Mouse (Mus musculus) cerebellum, postnatal 4 days (tissue): ENCODE results near the gene Pmm1.
A peak's percentile ranks its signal among the peaks of the same experiment; 100 is the strongest.
"Not testable (repeated sequence)": the region's sequence is repeated elsewhere in the genome, so short reads cannot be mapped to it uniquely, and the experiment has no call there.

Experiments used
- DNase-seq, 2 experiments: peaks; one replicate each; pipeline ENCODE4 v3.0.0; 2022; ENCODE audit warnings: low spot score in 2 of 2, mixed read lengths in 1 of 2

The Pmm1 gene

DNA sequence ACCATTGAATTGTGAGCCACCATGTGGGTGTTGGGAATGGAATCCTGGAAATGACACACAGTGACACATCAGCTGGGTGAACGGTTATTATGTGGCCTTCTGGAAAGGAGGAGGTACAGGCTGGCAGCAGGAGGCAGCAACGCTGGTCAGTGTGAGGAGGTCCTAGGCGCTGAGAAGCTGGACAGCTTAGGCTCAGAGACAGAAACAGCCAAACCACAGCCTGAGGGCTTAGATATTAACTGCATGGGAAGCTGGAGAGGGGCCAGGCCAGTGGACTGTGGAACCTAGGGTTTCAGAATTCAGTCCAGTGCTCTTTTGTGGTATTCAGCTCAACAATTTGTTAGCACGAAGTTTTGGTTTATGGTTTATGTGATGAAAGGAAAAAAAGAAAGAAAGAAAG is 33.0 kb downstream of the Pmm1 start:
- DNase-seq, result no peak

DNA sequence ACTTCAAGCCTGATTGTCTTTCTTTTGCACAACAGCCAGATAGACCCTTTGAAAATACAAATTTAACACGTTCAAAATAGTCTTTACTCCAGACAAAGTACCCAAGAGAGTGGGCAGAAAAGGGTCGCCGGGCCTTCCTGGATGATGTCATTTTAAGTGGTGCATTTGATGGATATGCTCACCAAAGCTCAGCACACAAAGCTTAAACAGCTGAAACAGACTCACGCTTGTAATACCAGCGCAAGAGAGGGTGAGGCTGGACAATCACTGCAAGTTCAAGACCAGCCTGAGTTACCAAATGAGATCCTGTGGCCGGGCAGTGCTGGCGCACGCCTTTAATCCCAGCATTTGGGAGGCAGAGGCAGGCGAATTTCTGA is 34.3 kb downstream of the Pmm1 start:
- DNase-seq, result no peak

DNA sequence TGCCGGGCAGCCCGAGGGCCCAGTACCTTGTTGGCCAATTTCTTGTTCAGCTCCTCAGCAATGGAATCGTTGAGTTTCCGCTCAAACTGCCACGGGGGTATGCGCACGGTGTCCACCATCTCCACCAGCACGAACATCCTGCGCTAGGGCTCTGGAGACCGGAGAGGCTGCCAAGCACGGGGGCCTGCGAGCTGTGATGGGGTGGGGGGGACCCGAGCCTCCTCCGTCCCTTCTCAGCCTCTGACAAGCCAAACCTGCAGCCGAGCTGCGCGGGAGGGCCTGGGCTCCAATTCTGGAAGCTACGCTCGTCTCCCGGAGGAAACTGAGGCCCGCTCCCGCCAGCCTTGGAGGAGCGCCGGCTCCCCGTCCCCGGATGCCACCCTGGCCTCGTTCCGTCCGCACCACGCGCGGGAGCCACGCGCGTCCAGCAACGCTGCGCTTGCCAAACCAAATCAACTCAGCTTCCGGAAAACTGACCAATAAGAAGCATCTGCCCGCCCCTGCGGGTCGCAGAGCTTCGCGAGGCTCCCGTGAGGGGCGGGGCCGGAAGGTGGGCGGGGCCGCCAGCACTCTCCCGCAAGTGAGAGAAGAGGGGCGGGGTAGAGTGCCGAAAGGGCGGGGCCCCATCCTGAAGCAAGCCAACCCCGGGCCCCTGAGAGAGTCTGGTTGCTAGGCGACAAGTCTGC is 34.8 kb downstream of the Pmm1 start, which contains the start of gene Polr3h:
Gene Polr3h, minus strand, starts transcription at position 481 of the 686 bp plus-strand sequence.
- peak; percentile 89 to 96 for DNase-seq

DNA sequence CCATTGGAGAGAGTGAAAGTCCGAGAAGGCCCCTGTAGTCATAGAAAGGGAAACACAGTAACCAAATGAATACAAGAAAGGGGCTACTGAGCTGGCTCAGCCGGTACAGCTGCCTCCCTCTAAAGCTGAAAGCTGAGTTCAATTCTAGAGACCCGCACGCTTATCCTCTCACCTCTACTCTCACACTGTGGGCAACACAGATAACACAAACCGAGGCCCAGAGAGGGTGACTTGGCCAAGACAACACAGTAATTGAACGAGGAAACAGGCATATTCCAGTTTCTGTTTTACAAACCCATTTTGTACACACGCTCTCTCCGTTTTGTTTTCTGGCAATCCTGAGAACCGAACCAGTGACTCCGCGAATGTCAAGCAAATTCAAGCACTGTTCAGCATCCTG is 35.8 kb downstream of the Pmm1 start:
- DNase-seq, result no peak

DNA sequence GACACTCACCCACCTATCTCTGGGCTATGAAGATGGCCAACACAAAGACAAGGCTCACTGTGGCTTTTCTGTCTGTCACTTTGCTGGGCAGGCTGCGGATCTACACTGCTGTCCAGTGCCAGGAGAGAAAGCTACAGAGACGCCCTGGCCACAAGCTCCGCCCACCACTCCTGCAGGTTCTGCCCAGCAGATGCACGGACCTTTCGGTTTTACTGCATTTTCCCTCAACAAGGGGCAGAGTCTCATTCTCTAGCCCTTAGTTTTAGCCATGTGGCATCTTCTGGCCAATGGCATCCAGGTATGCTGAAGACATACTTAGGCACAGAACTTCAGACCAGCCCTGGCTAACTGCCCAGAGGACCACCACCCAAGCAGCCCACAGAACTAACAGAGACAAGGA is 39.5 kb downstream of the Pmm1 start:
- DNase-seq, result peak in 1 of 2 experiments; percentile 33

DNA sequence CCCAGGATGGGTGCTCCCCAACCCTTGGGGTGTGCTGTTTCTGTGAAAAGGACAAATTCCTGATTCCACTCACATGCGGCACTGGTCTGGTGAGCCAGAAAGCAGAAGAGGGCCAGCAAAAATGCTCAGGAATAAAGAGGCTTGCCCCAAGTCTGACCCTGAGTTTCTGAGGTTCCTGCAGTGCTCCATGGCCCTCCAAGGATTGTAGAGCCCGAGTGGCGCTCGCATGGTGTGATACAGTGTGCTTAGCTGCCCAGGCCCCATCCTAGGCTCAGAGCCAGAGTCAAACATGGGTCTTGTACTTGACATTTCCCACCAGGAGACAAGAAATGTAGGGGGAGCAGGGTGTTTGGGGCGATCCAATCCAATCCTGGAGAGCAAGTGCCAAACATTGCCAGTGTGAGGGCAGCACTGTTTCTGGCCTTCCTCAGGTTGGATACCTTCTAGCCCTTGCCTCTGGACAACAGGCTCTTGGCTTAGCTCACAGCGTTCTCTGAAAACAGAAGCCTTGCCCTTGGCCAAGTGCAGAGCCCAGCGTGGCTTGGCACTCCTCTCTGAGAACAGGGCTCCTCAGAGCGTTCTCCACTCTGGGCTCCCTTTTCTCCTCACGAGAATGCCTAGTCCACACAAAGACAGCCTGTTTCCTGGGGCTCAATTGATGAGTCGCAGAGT is 40.0 kb downstream of the Pmm1 start:
- no peak for DNase-seq

DNA sequence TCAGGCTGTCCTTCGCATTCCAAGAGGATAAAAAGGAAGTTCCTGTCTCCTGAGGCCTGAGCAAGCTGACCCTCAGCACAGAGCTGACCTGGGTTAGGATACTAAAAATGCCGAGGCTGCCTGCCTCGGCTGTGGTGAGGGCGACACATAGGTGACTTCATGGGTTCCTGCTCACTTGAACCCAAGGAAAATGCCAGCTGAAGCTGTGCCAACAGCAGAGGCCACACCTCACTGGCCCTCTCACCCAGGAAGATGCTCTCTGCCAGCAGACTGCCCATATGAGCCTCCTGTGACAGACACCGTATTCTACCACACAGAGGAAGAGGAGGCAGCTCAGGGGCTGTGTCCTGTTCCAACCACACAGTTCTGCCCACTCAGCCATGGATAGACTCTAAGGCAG is 41.7 kb downstream of the Pmm1 start:
- no peak for DNase-seq

DNA sequence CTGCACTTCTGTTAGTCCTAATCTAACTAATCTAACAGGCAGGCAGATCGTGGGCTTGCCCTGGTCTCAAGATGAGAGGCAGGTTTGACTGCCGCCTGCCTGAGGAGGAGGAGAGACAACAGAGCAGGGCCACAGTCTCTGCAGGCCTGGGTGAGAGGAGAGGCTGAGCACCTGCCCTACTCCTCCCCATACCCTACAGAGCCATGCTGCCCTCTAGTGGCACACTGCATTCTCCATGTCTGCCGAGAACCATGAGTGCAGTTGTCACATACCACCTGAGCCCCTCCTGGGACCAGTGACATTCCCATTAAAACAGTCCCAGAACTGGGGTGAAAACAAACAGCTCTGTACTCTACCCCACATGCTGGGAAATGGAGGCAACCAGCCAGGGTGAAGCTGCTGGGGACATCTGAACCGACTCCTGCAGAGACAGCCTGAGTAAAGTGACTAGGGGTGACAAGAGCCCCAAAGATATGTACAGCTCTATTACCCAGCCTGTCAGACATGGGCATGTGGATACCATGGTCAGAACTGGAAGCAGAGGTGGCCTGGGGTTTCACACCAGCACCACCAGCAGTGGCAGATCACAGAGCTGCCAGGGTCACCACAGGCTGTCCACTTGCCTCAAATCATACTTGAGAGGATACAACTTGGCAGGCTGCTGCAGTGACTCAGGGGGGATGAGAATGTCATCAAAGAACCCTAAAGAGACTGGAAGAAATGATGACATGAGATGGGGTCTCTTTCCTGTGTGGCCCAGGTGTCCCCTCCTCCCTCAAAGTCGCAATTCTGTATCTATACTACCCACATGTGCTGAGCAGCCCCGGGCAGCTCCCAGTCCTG is 42.9 kb downstream of the Pmm1 start:
- DNase-seq, result peak in 1 of 2 experiments; percentile 46

DNA sequence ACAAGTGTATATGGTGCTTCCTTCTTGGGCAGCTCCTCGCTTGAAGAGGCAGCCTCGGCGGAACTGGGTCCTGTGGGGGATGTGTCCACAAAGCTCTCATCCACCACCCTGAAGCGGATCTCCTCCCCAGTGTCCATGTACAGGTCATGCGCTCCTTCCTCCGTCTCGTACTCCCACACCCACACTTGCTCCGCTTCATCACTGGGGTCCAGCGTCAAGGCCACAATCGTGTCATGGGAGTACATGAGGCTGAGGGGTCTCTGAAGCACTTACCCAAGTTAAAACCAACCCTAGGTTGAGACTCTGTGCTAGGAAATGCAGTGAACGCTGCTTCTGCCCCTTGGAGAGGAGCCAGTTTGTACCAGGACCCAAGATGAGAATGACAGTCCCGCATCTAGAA is 43.5 kb downstream of the Pmm1 start:
- no peak for DNase-seq

DNA sequence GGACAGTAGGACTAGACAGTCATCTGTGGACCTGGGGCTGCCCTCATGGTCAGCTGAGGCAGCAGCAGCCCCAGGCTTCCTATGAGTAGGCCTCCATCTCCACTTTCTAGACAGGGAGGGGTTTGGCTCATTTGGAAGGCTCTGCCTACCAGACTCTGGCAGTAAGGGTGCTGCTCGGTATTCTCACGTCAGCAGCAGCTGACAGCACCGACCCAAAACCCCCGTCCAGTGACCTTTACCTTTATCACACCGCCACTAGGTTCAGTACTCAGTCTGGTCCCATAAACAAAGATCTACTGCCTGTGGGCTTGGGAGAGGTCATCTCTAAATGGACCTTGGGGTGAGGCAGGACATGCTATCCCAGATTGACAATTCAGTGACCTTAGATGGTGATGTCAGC is 45.1 kb downstream of the Pmm1 start:
- no peak for DNase-seq

DNA sequence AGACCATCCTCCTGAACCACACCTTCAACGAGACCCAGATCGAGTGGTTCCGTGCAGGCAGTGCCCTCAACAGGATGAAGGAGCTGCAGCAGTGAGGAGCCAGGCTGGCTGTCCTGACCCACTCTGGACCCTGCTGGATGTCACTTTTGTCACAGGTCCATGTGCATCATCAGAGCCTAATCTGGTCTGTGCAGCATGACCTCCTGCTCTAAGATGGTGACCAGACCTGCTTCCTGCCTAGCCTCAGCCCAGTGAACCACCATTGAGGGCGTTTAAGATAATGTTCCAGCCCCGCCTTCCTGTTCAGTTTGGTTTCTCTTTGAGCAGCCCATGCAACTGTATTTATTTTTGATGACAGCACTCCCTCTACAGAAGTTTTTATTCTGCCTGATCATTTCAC is 46.1 kb downstream of the Pmm1 start:
- no peak for DNase-seq

- DNase-seq, result no peak
Measured at GRCm38 (mm10) chr15:81912498-81912897, 48.2 kb downstream of the Pmm1 start.

DNA sequence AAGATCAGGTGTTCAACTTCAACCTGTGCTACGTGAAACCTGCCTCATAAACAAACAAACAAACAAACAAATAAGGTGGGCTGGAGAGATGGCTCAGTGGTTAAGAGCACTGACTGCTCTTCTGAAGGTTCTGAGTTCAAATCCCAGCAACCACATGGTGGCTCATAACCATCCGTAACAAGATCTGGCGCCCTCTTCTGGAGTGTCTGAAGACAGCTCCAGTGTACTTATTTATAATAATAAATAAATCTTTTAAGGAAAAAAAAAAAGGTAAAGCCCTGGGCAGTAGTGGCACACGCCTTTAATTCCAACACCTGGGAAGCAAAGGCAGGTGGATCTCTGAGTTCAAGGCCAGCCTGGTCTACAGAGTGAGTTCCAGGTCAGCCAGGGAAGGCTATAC is 52.0 kb downstream of the Pmm1 start:
- DNase-seq, result not testable (repeated sequence)

DNA sequence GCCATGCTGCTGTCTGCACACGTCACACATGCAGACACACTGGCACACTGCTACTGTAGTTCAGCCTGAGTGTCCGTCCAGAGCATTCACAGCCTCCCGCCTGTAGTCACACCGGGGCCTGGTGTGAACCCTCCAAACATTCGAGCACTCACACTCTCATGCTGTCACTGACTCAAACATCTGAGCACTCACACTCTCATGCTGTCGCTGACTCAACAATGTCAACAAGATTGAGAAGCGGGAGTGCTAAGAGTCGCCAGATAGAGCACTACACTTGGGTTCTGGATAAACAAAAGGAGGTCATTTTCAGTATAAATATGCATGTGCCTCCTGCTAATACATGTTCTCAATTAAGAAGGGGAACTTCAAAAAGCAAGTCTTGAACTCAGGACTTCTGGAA is 52.8 kb downstream of the Pmm1 start:
- DNase-seq, result no peak

DNA sequence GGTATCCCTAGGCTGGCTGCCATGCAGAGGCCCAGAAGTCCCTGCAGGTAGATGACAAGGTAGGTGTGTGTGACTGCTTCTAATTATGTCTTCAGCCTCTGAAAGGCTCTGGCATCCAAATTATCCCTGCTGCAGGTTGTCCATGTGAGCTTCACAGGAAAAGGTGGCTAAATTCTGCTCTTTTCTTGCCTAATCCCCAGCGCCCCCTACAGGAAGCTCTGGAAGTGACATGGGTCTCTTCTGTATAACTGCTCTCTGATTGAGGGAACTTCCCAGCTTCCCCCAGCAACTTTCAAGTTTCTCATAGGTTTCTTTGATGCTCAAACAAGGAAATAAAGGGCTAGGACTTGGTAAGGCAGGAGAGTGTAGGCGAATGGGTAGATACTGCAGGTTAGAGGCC is 55.8 kb downstream of the Pmm1 start:
- DNase-seq, result peak; percentile 64 to 84
